Mouse (Mus musculus) spleen, postnatal 10 days (tissue): ENCODE results near the gene Abca2.

ENCODE experiments used
- DNase-seq, 2 experiments: peaks; one replicate each; pipeline ENCODE4 v3.0.0; 2021 to 2022; ENCODE audit warnings: low spot score in 2 of 2

Gene Abca2

DNA sequence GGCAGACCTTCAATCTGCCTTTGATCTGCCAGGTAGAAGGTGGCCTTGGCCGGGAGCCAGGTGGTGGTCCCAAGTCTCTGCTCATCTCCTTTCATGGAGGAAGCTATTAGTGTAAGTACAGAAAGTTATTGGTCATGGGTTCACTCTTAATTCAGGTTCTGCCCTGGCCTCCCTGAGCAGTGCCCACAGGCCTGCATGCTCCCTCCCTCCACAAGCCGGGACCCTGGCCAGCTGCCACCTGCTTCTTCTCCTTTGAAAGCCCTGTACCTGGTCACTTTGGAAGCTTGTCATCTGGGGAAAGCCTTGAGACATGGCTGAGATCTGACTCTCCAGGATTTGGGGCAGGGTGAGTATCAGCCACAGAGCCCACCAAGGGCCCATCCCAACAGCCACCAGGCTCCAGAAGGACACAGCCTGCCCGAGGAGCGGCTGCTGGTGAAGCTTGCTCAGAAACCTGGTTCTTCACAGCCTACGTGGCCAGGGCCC, 65.0 kb downstream of the Abca2 start, which contains the start of gene Lcn12:
TSS of gene Lcn12 (minus strand) at position 436 of the 486 bp plus-strand sequence.
- DNase-seq = no peak

DNA sequence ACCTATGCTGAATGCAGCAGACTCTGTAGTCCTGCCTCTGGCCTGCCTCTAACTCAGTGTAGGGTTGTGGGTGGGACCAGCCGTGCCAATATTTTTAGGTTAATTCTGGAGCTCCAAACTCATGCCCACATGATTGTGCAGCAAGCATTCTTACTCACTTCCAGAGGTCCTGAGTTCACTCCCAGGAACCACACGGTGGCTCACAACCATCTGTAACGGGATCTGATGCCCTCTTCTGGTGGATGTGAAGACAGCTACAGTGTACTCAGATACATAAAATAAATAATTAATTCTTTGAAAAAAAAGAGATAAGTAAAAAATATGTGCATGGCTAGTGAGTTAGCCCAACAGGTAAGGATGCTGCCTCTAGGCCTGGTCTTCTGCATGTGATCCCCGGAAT, 68.0 kb downstream of the Abca2 start:
- DNase-seq = no peak
